In genomic region chr4:35032758-35033157, GRCm38 (mm10) we compare ENCODE assay signal across 22 mouse cellular contexts.
"Had no signal": no experiment of that assay in that cellular context is flagged by ENCODE, and none has a peak within 500 bp of the region (broad histone marks: within the 10 kb centered on the region; RNA-seq: fewer than 3 reads in every experiment).

No protein-coding gene starts in this region.

- H3K27me3 ChIP-seq: limb, embryonic 12.5 days; limb, embryonic 15.5 days; lung, embryonic 15.5 days; megakaryocyte, embryonic 14.5 days; midbrain, embryonic 13.5 days; neural tube, embryonic 13.5 days; stomach, embryonic 15.5 days had no signal

- H3K9me3 ChIP-seq: limb, embryonic 15.5 days; lung, embryonic 15.5 days; midbrain, embryonic 13.5 days; neural tube, embryonic 13.5 days; stomach, embryonic 15.5 days had no signal

- H3K36me3 ChIP-seq: limb, embryonic 12.5 days; limb, embryonic 15.5 days; lung, embryonic 15.5 days; midbrain, embryonic 13.5 days; neural tube, embryonic 13.5 days; stomach, embryonic 15.5 days had no signal

- H3K4me2 ChIP-seq: limb, embryonic 12.5 days; limb, embryonic 15.5 days; lung, embryonic 15.5 days; midbrain, embryonic 13.5 days; neural tube, embryonic 13.5 days; stomach, embryonic 15.5 days had no signal

- DNase-seq: kidney, adult 2 months; kidney, postnatal 25 days; layer of hippocampus, adult 9-11 months; left cerebral cortex, postnatal 4 days; lung, postnatal 10 days; lung, postnatal 36 days; retina, postnatal 1 day; right cerebral cortex, postnatal 25 days; spleen, adult 18-20 months; thymus, postnatal 25 days had no signal

- H3K27ac ChIP-seq: kidney, postnatal 0 days; layer of hippocampus, adult 2 months; limb, embryonic 12.5 days; limb, embryonic 15.5 days; lung, embryonic 15.5 days; midbrain, embryonic 10.5 days; midbrain, embryonic 13.5 days; neural tube, embryonic 13.5 days; stomach, embryonic 15.5 days had no signal

- H3K4me1 ChIP-seq: megakaryocyte, embryonic 14.5 days; midbrain, embryonic 10.5 days; midbrain, embryonic 13.5 days; neural tube, embryonic 13.5 days had no signal

- H3K4me3 ChIP-seq: layer of hippocampus, adult 2 months; limb, embryonic 12.5 days; limb, embryonic 15.5 days; lung, embryonic 15.5 days; megakaryocyte, embryonic 14.5 days; midbrain, embryonic 10.5 days; midbrain, embryonic 13.5 days; myocyte; neural tube, embryonic 13.5 days; stomach, embryonic 15.5 days had no signal

- H3K9ac ChIP-seq: limb, embryonic 12.5 days; limb, embryonic 15.5 days; lung, embryonic 15.5 days; midbrain, embryonic 13.5 days; neural tube, embryonic 13.5 days; stomach, embryonic 15.5 days had no signal

- ATAC-seq: midbrain, embryonic 13.5 days; midbrain, embryonic 16.5 days had no signal
